Mouse (Mus musculus) CH12.LX (cell line): Measurements from ENCODE around the gene Iqcf3. TPM values are rescaled to one million over a fixed set of nuclear protein-coding genes. Genes with fewer than 3 reads are reported as not detected.

Experiments used
- DNase-seq: peaks from one replicate; pipeline ENCODE4 v3.0.0-alpha.2; 2013; ENCODE audit errors: extremely low read depth
- H3K27ac ChIP-seq: 2 replicates; pipeline ENCODE4 v1.5.1; 2012; ENCODE audit warnings: low read depth, mild to moderate bottlenecking, control low read depth, moderate library complexity; ENCODE audit not compliant: insufficient read depth
- H3K27me3 ChIP-seq: replicated peaks from 2 replicates; pipeline ENCODE3; 2012; ENCODE audit warnings: inconsistent platforms
- H3K36me3 ChIP-seq, 2 experiments: replicated peaks in 1 of 2; 2 replicates each; pipeline versions ENCODE3 to v1.6.1; 2012; ENCODE audit warnings: inconsistent platforms in 1 of 2, low read length in 1 of 2, mild to moderate bottlenecking in 1 of 2, mixed read lengths in 1 of 2, moderate library complexity in 1 of 2; ENCODE audit not compliant: control insufficient read depth in 1 of 2, insufficient read depth in 1 of 2
- H3K4me1 ChIP-seq, 2 experiments: 2 replicates each; pipeline ENCODE4 v1.6.1; 2012; ENCODE audit warnings: inconsistent platforms in 1 of 2, moderate library complexity in 1 of 2; ENCODE audit not compliant: insufficient read depth in 2 of 2, control insufficient read depth in 1 of 2
- H3K4me2 ChIP-seq: 2 replicates; pipeline ENCODE4 v1.6.1; 2012; ENCODE audit warnings: low read depth, mild to moderate bottlenecking, control low read depth; ENCODE audit not compliant: poor library complexity, insufficient read depth, severe bottlenecking
- H3K4me3 ChIP-seq, 3 experiments: fragments of 150-350 bp in 1 of 3; sonication (generic) in 1 of 3; replicated peaks in 1 of 3; 2 replicates each; pipeline versions ENCODE3 to v1.5.1; 2011 to 2012; ENCODE audit warnings: low read depth in 2 of 3, low read length in 2 of 3, mild to moderate bottlenecking in 2 of 3, moderate library complexity in 2 of 3, control low read depth in 1 of 3, improper control_type of control experiment in 1 of 3, inconsistent platforms in 1 of 3, mixed read lengths in 1 of 3; ENCODE audit not compliant: poor library complexity in 1 of 3
- H3K79me2 ChIP-seq: replicated peaks from 2 replicates; pipeline ENCODE4 v1.6.1; 2012; ENCODE audit warnings: mild to moderate bottlenecking, moderate library complexity; ENCODE audit not compliant: control insufficient read depth, poor library complexity, insufficient read depth, severe bottlenecking; ENCODE audit errors: extremely low read depth
- H3K9ac ChIP-seq: 2 replicates; pipeline ENCODE4 v1.6.1; 2012; ENCODE audit warnings: low read depth, mild to moderate bottlenecking, control low read depth, moderate library complexity; ENCODE audit not compliant: insufficient read depth
- H3K9me3 ChIP-seq: replicated peaks from 2 replicates; pipeline ENCODE3; 2012; ENCODE audit warnings: low read length, inconsistent platforms, mixed read lengths
- BHLHE40 ChIP-seq: IDR thresholded peaks from 2 replicates; pipeline ENCODE4 v1.6.1; 2011; ENCODE audit warnings: mild to moderate bottlenecking, low read depth, low read length, improper control_type of control experiment
- CHD2 ChIP-seq: IDR thresholded peaks from 2 replicates; pipeline ENCODE4 v1.6.1; 2011; ENCODE audit warnings: low read length, improper control_type of control experiment
- CTCF ChIP-seq, 2 experiments: IDR thresholded peaks in 1 of 2; conservative IDR thresholded peaks in 1 of 2; 2 replicates each; pipeline ENCODE4 v1.5.1; 2011 to 2012; ENCODE audit warnings: low read depth in 2 of 2, low read length in 2 of 2, improper control_type of control experiment in 1 of 2, inconsistent platforms in 1 of 2, mild to moderate bottlenecking in 1 of 2, moderate library complexity in 1 of 2
- E2F4 ChIP-seq: IDR thresholded peaks from 2 replicates; pipeline ENCODE4 v1.6.1; 2011; ENCODE audit warnings: low read depth, low read length, improper control_type of control experiment; ENCODE audit not compliant: insufficient replicate concordance
- ELF1 ChIP-seq: IDR thresholded peaks from 2 replicates; pipeline ENCODE4 v1.6.1; 2014; ENCODE audit warnings: low read depth, mild to moderate bottlenecking, inconsistent platforms, low read length, improper control_type of control experiment
- EP300 ChIP-seq: IDR thresholded peaks from 2 replicates; pipeline ENCODE4 v1.6.1; 2011; ENCODE audit warnings: low read length, improper control_type of control experiment
- ETS1 ChIP-seq: conservative IDR thresholded peaks from 2 replicates; pipeline ENCODE4 v1.6.1; 2012; ENCODE audit warnings: low read depth, mild to moderate bottlenecking, inconsistent platforms, low read length, improper control_type of control experiment, moderate library complexity
- HCFC1 ChIP-seq: IDR thresholded peaks from 2 replicates; pipeline ENCODE4 v1.6.1; 2012; ENCODE audit warnings: low read depth, mild to moderate bottlenecking, inconsistent platforms, low read length, improper control_type of control experiment
- JUND ChIP-seq: conservative IDR thresholded peaks from 2 replicates; pipeline ENCODE4 v1.6.1; 2011; ENCODE audit warnings: low read depth, low read length, improper control_type of control experiment
- KAT2A ChIP-seq: IDR thresholded peaks from 2 replicates; pipeline ENCODE4 v1.6.1; 2012; ENCODE audit warnings: low read length, improper control_type of control experiment, inconsistent platforms; ENCODE audit not compliant: insufficient replicate concordance
- MAFK ChIP-seq: IDR thresholded peaks from 2 replicates; pipeline ENCODE4 v1.6.1; 2011; ENCODE audit warnings: low read length, improper control_type of control experiment; ENCODE audit not compliant: insufficient replicate concordance
- MYC ChIP-seq: IDR thresholded peaks from 2 replicates; pipeline ENCODE4 v1.6.1; 2011; ENCODE audit warnings: low read depth, mild to moderate bottlenecking, improper control_type of control experiment, low read length
- NRF1 ChIP-seq: IDR thresholded peaks from 2 replicates; pipeline ENCODE4 v1.6.1; 2014; ENCODE audit warnings: low read depth, mild to moderate bottlenecking, inconsistent platforms, low read length, improper control_type of control experiment, moderate library complexity
- PAX5 ChIP-seq: IDR thresholded peaks from 2 replicates; pipeline ENCODE4 v1.6.1; 2012; ENCODE audit warnings: low read length, inconsistent platforms, mixed read lengths
- POLR2A ChIP-seq: IDR thresholded peaks from 2 replicates; pipeline ENCODE4 v1.6.1; 2011; ENCODE audit warnings: low read depth, mild to moderate bottlenecking, improper control_type of control experiment, low read length
- RAD21 ChIP-seq: IDR thresholded peaks from 2 replicates; pipeline ENCODE4 v1.6.1; 2011; ENCODE audit warnings: low read depth, mild to moderate bottlenecking, low read length, improper control_type of control experiment, moderate library complexity
- SIN3A ChIP-seq: IDR thresholded peaks from 2 replicates; pipeline ENCODE4 v1.6.1; 2012; ENCODE audit warnings: low read length, improper control_type of control experiment, inconsistent platforms
- UBTF ChIP-seq: IDR thresholded peaks from 2 replicates; pipeline ENCODE4 v1.6.1; 2012; ENCODE audit warnings: low read depth, mild to moderate bottlenecking, inconsistent platforms, low read length, improper control_type of control experiment, moderate library complexity
- USF1 ChIP-seq: IDR thresholded peaks from 2 replicates; pipeline ENCODE4 v1.6.1; 2014; ENCODE audit warnings: low read depth, mild to moderate bottlenecking, inconsistent platforms, low read length, improper control_type of control experiment
- USF2 ChIP-seq: conservative IDR thresholded peaks from 2 replicates; pipeline ENCODE4 v1.6.1; 2011; ENCODE audit warnings: low read depth, low read length, improper control_type of control experiment
- ZKSCAN1 ChIP-seq: IDR thresholded peaks from 2 replicates; pipeline ENCODE4 v1.6.1; 2012; ENCODE audit warnings: low read depth, inconsistent platforms, low read length, improper control_type of control experiment, borderline replicate concordance
- ZMIZ1 ChIP-seq: IDR thresholded peaks from 2 replicates; pipeline ENCODE4 v1.6.1; 2012; ENCODE audit warnings: low read depth, mild to moderate bottlenecking, inconsistent platforms, low read length, improper control_type of control experiment
- ZNF384 ChIP-seq: IDR thresholded peaks from 2 replicates; pipeline ENCODE4 v1.6.1; 2012; ENCODE audit warnings: low read depth, low read length, improper control_type of control experiment, inconsistent platforms
- dilution Hi-C: fragments of 300-500 bp; cut with MboI; formaldehyde crosslinking; loops from 2 replicates; pipeline ENCODE4 v1.14.3; 2020; ENCODE audit warnings: low sequenced_read_pairs; ENCODE audit not compliant: extremely low pct_unique_long_range_greater_than_20kb, extremely low pct_ligation_motif_present
- in situ Hi-C: fragments of 300-500 bp; cut with MboI; formaldehyde crosslinking; loops from 3 replicates; pipeline ENCODE4 v1.14.3; 2019; ENCODE audit warnings: low sequenced_read_pairs, low pct_ligation_motif_present, low pct_unique_long_range_greater_than_20kb, mixed read lengths
- polyA plus RNA-seq: library from polyadenylated mRNA; unstranded; fragments of >175 nt; gene quantifications from 2 replicates; pipeline ENCODE4 v1.2.1, GENCODE M21; 2012; ENCODE audit warnings: low read depth; ENCODE audit not compliant: insufficient read length
- total RNA-seq, 2 experiments: library from RNA; depleted of rRNA; stranded (reverse); fragments of 300-350 nt in 1 of 2; fragments of >200 nt in 1 of 2; gene quantifications; 2 replicates each; pipeline ENCODE4 v1.2.3; 2012 to 2014

The Iqcf3 gene
- total and polyA plus RNA-seq, 3 experiments = not detected

DNA sequence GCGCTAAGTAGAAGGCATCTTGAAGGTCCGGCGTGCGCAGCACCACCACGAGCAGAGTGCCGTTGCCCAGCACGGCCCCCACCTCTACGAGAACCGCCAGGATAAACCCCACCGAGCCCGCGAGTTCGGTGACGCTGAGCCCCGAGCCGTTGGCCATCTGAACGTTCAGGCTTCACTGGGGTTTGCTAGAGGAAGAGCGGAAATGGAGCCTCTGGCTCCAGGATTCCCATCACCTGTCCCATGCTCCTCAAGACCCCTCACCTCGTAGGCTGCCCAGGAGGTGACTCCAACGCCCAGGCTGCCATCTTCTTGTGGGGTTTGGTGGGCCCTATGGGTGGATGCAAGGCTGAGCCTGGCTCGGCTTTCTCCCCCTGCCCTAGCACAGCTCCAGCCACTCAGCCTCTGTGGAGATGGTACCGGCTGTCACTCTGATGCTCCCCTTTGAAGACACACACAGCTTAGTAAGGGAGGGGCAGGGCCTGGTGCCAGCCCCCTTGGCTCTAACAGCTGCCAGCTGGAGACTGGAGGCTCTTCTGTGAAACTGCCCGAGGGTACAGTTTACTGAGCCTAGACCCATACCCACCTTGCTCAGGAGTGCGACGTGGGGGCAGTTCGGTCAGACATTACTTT lies 95.7 kb downstream of the Iqcf3 start, which contains the start of gene Gpr62:
TSS of gene Gpr62 (minus strand) at position 368 of the 630 bp plus-strand sequence.
- Histone ChIP-seq H3K79me2 (no peaks in the 10 kb centered on the region), H3K27me3 (no peaks in the 10 kb centered on the region), H3K36me3 (peaks cover 35 to 58% of the 10 kb centered on the region in 2 experiments), H3K9me3 (peaks cover 16% of the 10 kb centered on the region), H3K4me1 (no peaks in the 10 kb centered on the region), H3K4me3 (no peak within 1 kb of the TSS), H3K9ac (no peak within 1 kb of the TSS), H3K4me2 (no peak within 1 kb of the TSS), H3K27ac (no peak within 1 kb of the TSS)
- DNase-seq = no peak
- no peak for TF ChIP-seq RAD21
- TF ChIP-seq BHLHE40 = no peak
- no peak for TF ChIP-seq KAT2A
- TF ChIP-seq MYC = no peak
- no peak for TF ChIP-seq USF2
- no peak for TF ChIP-seq CTCF (conservative IDR thresholded peaks at IDR 0.05 in 1 of 2, IDR thresholded peaks at IDR 0.05 in 1 of 2; ENCODE audit: low read depth in 2 of 2, low read length in 2 of 2)
- no peak for TF ChIP-seq CHD2
- TF ChIP-seq MAFK = no peak
- no peak for TF ChIP-seq ELF1
- no peak for TF ChIP-seq PAX5
- TF ChIP-seq USF1 = no peak
- no peak for TF ChIP-seq POLR2A
- no peak for TF ChIP-seq EP300
- no peak for TF ChIP-seq HCFC1
- no peak for TF ChIP-seq E2F4
- no peak for TF ChIP-seq NRF1
- TF ChIP-seq JUND = no peak
- no peak for TF ChIP-seq ETS1
- no peak for TF ChIP-seq ZMIZ1
- no peak for TF ChIP-seq ZKSCAN1
- in situ Hi-C loops = no loop called here
- dilution Hi-C loops = no loop called here

DNA sequence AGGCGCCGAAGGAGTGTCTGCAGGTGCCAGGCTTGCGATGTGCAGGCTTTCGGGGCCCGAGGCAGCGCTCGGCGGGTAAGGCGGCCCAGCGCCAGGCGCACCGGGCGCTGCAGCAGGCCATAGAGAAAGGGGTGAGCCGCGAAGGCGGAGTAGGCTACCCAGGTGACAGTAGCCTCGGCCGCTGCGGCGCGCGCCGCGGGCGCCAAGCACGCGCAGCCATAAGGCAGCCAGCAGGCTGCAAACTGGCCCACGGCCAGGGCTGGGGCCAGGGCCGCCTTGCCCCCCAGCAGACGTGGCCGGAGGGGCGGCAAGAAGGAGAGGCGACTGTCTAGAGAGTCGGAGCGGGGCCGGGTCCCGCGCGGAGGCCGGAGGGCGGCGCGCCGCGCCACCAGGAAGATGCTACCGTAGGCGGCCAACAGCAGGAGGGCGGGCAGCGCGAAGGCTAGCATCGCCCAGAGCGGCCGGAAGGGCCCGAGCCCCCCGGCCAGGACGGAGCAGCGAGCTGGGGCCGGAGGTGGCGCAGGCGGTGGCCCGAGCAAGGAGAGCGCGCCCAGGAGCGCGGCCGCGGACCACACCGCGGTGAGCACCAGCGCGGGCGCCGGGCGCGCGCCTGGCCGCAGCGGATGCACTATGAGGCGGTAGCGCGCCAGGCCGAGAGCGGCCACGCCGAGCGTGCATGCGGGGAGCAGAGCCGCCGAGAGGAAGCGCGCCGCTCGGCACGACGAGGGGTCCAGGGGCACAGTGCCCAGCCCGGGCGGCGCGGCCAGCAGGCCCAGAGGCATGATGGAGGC lies 96.5 kb downstream of the Iqcf3 start:
- no peak for TF ChIP-seq MYC
- no peak for TF ChIP-seq ZNF384
- no peak for TF ChIP-seq UBTF
- TF ChIP-seq SIN3A = no peak
- Histone ChIP-seq H3K4me1 (no peaks in the 10 kb centered on the region), H3K27me3 (no peaks in the 10 kb centered on the region), H3K79me2 (no peaks in the 10 kb centered on the region), H3K36me3 (peaks cover 43 to 63% of the 10 kb centered on the region in 2 experiments), H3K27ac (no peak overlapping the region), H3K4me3 (no peak overlapping the region), H3K9me3 (peaks cover 16% of the 10 kb centered on the region), H3K9ac (no peak overlapping the region), H3K4me2 (no peak overlapping the region)
- dilution Hi-C loops = no loop called here
- in situ Hi-C loops = no loop called here
- DNase-seq = no peak
